Mouse (Mus musculus) liver, adult (tissue): ENCODE measurements around the gene Zfp367.
A peak's percentile ranks its signal among the peaks of the same experiment; 100 is the strongest.

ENCODE experiments used
- GATA4 ChIP-seq: IDR thresholded peaks from 2 replicates; pipeline ENCODE4 v1.6.1; 2014; ENCODE audit warnings: mild to moderate bottlenecking, low read length; ENCODE audit not compliant: insufficient replicate concordance

Zfp367 gene

GRCm38 (mm10) chr13:64153083-64153682 lies at the start of gene Zfp367:
Gene Zfp367 (minus strand): TSS chr13:64153202.
- no peak for TF ChIP-seq GATA4

DNA sequence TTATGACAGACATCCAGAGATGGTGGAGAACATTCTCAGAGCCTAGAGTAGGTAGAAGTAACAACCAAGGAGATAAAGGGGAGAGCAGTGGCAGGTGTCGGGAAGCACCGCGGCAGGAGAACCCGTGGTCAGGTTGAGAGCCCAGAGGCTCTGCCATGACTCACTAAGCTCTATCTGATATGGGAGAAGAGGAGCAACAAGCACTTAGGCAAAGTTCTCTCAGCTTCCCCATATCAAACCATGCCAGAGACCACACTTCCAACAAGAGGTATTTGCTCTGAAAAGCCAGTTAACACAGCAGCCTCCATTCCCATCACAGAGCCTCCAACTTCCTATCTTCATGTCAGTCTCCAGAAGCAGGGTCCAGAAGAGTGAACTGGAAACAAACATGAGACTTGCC lies 47.9 kb upstream of the Zfp367 start:
- no peak for TF ChIP-seq GATA4

GRCm38 (mm10) chr13:64198310-64198709 lies 45.3 kb upstream of the Zfp367 start:
- no peak for TF ChIP-seq GATA4

GRCm38 (mm10) chr13:64197899-64198298 lies 44.9 kb upstream of the Zfp367 start:
- TF ChIP-seq GATA4 = no peak

DNA sequence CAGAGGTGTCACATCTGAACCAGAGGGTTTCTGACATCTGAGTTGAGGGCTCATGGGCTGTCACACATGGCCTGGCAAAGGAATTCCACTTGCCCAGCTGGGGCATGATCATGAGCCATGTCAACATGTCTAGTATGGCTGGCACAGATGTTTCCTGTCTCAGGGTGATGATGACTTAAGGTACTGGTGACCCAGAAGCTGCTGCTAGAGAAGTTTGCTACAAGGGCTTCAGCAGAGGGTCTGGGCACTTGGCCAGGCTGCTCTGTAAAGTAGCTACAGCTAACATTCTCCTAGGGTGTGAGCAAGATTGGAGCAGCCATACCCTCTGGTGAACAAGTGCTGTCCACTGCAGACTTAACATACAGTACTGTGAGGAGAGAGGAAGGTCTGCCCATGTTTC lies 34.1 kb upstream of the Zfp367 start:
- TF ChIP-seq GATA4 = no peak

DNA sequence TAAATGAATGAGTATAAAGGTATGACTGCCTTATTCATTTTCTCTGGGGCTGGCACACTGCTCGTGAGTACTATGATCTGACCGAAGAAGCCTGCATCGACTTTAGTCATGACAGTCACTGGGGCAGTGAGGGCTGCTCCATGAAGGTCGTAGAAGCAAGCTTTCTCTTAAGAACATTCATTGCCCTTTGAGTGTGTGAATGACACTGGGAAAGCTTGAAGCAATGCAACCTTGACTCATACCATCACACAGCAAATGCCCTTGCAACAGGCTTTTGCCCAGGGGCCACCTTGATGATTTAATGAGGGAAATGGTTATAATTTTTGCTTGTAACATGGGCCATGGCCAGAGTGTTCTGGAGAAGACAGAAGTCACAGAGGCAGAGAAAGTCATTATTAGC lies 33.5 kb upstream of the Zfp367 start:
- TF ChIP-seq GATA4 = no peak

DNA sequence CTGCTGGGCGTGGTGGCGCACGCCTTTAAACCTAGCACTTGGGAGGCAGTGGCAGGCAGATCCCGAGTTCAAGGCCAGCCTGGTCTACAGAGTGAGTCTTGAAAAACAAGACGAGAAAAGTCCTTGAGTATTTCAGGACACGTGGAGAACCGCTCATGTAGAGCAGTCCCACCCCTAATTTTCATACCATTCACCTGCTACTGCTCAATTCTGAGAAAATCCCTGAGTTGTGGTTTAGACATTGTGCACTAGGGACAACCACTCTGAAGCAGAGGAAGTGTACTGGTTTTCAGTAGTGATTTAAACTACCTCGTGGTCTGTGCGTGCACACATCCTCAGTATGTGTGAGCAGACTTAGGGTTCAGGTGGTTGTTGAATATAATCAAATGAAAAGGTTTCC lies 32.6 kb upstream of the Zfp367 start:
- TF ChIP-seq GATA4 = no peak

- TF ChIP-seq GATA4 = no peak
These were observed 32.2 kb upstream of the Zfp367 start for GRCm38 (mm10) chr13:64185176-64185575.

DNA sequence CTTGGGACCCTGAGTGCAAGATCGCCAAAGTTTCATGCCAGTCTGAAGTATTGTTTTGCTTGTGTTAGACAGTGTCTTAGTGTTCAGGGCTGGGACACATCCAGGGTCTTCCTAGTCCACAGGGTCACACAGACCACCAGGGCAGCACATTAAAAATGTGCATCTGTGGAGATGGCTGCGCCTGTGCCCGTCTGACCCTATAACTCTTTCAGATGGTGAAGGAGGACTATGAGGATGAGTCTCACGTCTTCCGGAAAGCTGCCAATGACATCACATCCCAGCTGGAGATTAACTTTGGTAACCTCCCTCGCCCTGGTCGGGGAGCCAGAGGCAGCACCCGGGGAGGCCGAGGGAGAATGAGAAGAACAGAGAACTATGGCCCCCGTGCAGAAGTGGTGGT lies 31.4 kb upstream of the Zfp367 start:
- no peak for TF ChIP-seq GATA4

- no peak for TF ChIP-seq GATA4
These were observed 30.6 kb upstream of the Zfp367 start for GRCm38 (mm10) chr13:64183583-64183982.

GRCm38 (mm10) chr13:64182091-64182490 lies 29.1 kb upstream of the Zfp367 start:
- no peak for TF ChIP-seq GATA4

DNA sequence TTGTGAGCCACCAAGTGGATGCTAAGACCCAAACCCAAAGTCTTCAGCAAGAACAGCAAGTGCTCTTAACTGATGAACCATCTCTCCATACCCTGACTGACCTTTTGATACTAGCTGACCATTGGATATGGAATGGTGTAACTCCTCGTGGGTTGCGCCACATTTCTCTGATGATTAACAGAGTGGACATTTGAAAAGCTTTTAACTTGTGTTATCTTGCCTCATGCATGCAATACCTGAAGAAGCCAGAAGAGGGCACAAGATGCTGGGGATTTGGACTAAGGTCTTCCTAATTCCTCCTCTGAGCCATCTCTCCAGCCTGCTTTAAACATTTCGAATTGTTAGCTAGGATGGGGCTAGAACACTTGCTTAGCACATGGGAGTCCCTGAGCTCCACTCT lies 27.9 kb upstream of the Zfp367 start:
- TF ChIP-seq GATA4 = peak; percentile 77

GRCm38 (mm10) chr13:64180300-64180699 lies 27.3 kb upstream of the Zfp367 start:
- no peak for TF ChIP-seq GATA4

- 0 out of 2 replicates have a peak, but pooled peaks have one; percentile 21 for TF ChIP-seq GATA4
These were observed 26.0 kb upstream of the Zfp367 start for GRCm38 (mm10) chr13:64178746-64179652.

DNA sequence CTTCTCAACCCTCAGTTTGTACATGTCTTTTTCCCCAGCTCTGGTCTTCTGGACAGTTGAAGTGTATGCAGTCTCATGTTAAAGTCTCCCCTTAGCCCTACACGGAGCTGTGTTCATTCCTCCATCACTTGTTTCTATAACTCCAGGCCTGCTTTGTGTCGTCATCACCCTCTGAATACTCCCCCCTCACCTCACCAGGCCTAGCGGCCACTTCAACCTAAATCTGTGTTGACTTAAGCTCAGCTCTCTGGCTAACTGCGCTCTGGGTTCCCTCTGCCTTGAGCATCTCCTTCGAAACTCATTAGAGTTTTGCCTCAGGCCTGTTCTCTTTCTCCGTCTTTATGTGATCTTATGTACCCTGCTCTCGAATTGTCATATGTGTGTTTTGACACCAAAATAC lies 25.0 kb upstream of the Zfp367 start:
- TF ChIP-seq GATA4 = no peak

DNA sequence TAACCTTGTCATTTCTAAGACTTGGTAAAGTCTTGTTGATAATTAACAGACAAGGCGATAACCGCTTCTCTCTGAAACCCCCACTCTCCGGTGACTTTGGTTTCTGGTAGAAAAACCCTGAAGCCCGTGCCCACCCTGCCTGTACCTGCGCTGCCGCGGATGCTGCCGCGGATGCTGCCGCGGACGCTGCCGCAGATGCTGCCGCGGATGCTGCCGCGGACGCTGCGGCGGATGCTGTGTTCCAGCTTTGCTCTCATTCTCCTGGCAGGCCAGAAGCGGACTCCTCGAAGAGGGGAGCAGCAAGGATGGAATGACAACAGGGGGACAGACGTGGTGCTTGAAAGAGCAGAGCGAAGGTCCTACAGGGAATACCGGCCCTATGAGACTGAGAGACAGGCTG lies 16.7 kb upstream of the Zfp367 start:
- TF ChIP-seq GATA4 = no peak
